Mouse (Mus musculus) E14TG2a.4 (cell line): ENCODE measurements around the gene Tmem136.

ENCODE experiments used
- CTCF ChIP-seq: conservative IDR thresholded peaks from 2 replicates; pipeline ENCODE4 v1.5.1; 2014; ENCODE audit warnings: low read length
- NANOG ChIP-seq: IDR thresholded peaks from 2 replicates; pipeline ENCODE4 v1.6.1; 2014; ENCODE audit warnings: borderline replicate concordance, low read length, mixed read lengths
- POU5F1 ChIP-seq: IDR thresholded peaks from 2 replicates; pipeline ENCODE4 v1.6.1; 2014; ENCODE audit warnings: low read length, borderline replicate concordance

DNA sequence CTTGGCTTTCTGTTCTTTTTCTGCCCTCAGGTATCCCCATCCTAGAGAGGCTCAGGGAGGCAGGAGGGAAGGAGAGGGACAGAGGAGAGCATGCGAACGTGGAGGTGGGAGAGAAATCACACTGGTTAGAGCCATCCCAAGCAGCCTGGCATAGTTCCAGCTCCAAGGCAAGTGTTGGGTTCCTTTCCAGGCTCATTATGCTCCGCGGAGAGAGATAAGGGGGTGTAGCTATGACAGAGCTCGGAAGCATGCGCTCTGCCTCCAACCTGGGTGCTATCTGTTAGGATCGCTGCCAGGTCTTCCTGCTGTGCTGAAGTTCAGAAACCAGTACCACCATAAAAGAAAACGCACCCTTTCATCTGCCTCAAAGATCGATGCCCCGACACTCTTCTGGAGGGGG, 33.7 kb upstream of the Tmem136 start:
- TF ChIP-seq CTCF (no peak), NANOG (no peak), POU5F1 (no peak)
